Mouse (Mus musculus) CH12F3 (cell line): ENCODE data around the gene Kmt5c.
"Not testable (repeated sequence)": the region's sequence is repeated elsewhere in the genome, so short reads cannot be mapped to it uniquely, and the experiment has no call there.

Source experiments
- in situ Hi-C: fragments of 300-500 bp; cut with MboI; formaldehyde crosslinking; loops from 2 replicates; pipeline ENCODE4 v1.14.3; 2020; ENCODE audit warnings: low sequenced_read_pairs

Kmt5c gene

GRCm38 (mm10) chr7:4788499-4789435 lies 48.9 kb downstream of the Kmt5c start:
- in situ Hi-C loops, result no loop called here

DNA sequence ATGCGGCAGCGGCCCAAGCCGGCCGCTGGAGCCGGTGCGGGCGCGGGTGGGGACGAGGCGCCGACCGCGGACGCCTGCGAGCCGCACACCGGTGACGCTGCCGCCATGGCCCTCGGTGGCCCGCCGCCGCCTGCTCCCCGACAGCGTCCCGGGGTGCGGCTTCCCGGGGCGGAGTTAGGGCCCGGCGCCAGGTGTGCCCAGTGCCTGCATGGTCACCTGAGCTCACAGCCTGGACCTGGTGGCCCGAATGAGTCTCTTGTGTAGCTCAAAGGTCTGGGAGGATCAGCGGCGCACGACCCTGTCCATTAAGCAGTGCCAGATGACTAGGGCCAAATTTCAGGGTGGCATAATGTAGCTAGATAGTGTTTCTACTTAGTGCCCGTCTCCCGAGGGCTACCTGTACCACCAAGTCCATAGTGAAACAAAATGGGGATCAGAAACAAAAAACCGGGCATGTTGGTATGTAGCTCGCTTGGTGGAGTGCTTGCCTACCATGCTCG lies 49.6 kb downstream of the Kmt5c start, which contains the start of gene Tmem238:
Gene Tmem238, minus strand, starts transcription at position 221 of the 500 bp plus-strand sequence.
- in situ Hi-C loops, result no loop called here

- in situ Hi-C loops, result no loop called here
Measured at GRCm38 (mm10) chr7:4792278-4793212, 52.6 kb downstream of the Kmt5c start, which contains the start of gene Rpl28. TSS of gene Rpl28 (plus strand) at chr7:4792874.

DNA sequence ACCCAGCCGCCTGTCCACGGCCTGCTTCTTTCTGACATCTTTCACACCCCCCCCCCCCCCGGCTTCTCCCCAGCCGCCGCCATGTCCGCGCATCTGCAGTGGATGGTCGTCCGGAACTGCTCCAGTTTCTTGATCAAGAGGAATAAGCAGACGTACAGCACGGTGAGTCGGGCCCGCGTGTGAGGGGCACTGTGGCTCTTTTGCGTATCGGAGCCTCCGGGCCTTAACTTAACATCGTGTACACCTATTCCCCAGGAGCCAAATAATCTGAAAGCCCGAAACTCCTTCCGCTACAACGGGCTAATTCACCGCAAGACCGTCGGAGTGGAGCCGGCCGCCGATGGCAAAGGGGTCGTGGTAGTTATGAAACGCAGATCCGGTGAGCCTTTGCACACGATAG lies 53.3 kb downstream of the Kmt5c start:
- in situ Hi-C loops, result not testable (repeated sequence)

GRCm38 (mm10) chr7:4793674-4794073 lies 53.8 kb downstream of the Kmt5c start:
- in situ Hi-C loops, result no loop called here

DNA sequence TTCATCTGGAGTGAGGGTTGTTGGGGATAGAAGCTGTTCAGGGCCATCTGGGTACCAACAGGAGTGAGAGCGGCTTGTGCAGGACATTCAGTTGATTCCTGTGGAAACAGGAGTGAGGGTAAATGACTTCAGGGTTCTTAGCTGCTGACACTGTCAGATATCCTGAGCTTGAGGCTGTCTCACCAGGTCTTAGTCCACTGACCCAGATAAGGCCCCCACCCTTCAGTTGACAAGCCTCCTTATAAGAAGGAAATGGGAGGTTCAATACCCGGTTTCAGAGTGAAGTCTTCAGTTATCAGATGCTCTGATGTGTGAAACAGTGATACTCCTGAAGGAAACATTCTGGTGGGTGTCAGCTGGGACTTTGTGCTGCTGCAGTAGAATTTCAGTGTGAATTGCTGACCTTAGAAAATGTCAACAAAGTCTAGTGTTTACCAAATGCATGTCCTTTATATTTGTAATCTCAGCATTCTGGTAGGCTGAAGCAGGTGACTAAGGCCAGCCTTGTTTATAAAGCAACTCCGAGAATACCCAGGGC lies 54.8 kb downstream of the Kmt5c start:
- in situ Hi-C loops, result no loop called here

- in situ Hi-C loops, result no loop called here
Measured at GRCm38 (mm10) chr7:4795767-4796433, 56.0 kb downstream of the Kmt5c start.
